Mouse (Mus musculus) neural tube, embryonic 11.5 days (tissue): ENCODE measurements at regions not wholly inside any gene's neighbourhood (a gene's known extent, or its start where the extent isn't known, plus 50 kb on each side); places are given as distances from the start of the nearest gene placed in this dataset.

Experiments
- ATAC-seq: fragments of 200-750 bp; cut with Nextera tagmentation; 2 replicates; pipeline ENCODE4 v1.8.0; 2017; ENCODE audit warnings: moderate number of reproducible peaks, mild to moderate bottlenecking, moderate TSS enrichment, moderate library complexity; ENCODE audit not compliant: insufficient read depth, low FRiP score, low TSS enrichment
- DNase-seq: peaks from one replicate; pipeline ENCODE4 v3.0.0-alpha.2; 2015; ENCODE audit warnings: low spot score
- H3K27ac ChIP-seq: fragments of 300-500 bp; sonication (generic); 2 replicates; pipeline ENCODE4 v1.5.1; 2014; ENCODE audit warnings: low read depth, mild to moderate bottlenecking, low read length
- H3K27me3 ChIP-seq: fragments of 300-500 bp; sonication (generic); 2 replicates; pipeline ENCODE4 v1.6.1; 2014; ENCODE audit warnings: mild to moderate bottlenecking, low read length, mixed read lengths; ENCODE audit not compliant: control insufficient read depth, insufficient read depth
- H3K36me3 ChIP-seq: fragments of 300-500 bp; sonication (generic); 2 replicates; pipeline ENCODE4 v1.6.1; 2014; ENCODE audit warnings: mild to moderate bottlenecking, low read length, moderate library complexity, mixed read lengths; ENCODE audit not compliant: control insufficient read depth, insufficient read depth
- H3K4me1 ChIP-seq: fragments of 300-500 bp; sonication (generic); 2 replicates; pipeline ENCODE4 v1.6.1; 2014; ENCODE audit warnings: low read length, mixed read lengths; ENCODE audit not compliant: control insufficient read depth, insufficient read depth
- H3K4me2 ChIP-seq: fragments of 300-500 bp; sonication (generic); 2 replicates; pipeline ENCODE4 v1.6.1; 2014; ENCODE audit warnings: low read depth, mild to moderate bottlenecking, moderate library complexity
- H3K4me3 ChIP-seq: fragments of 300-500 bp; sonication (generic); 2 replicates; pipeline ENCODE4 v1.5.1; 2014; ENCODE audit warnings: low read depth, low read length
- H3K9ac ChIP-seq: fragments of 300-500 bp; sonication (generic); 2 replicates; pipeline ENCODE4 v1.6.1; 2014; ENCODE audit warnings: mild to moderate bottlenecking, low read length
- H3K9me3 ChIP-seq: fragments of 300-500 bp; sonication (generic); 2 replicates; pipeline ENCODE4 v1.6.1; 2016; ENCODE audit warnings: low read length; ENCODE audit not compliant: control insufficient read depth
- WGBS: fragments of 180-500 bp; shearing (Covaris S2); extraction: QIAGEN DNeasy Blood & Tissue Kit; methylation state at CpG from one replicate; pipeline ENCODE4 v1.1.7; 2014; 5-methylcytosine and 5-hydroxymethylcytosine counted together

DNA sequence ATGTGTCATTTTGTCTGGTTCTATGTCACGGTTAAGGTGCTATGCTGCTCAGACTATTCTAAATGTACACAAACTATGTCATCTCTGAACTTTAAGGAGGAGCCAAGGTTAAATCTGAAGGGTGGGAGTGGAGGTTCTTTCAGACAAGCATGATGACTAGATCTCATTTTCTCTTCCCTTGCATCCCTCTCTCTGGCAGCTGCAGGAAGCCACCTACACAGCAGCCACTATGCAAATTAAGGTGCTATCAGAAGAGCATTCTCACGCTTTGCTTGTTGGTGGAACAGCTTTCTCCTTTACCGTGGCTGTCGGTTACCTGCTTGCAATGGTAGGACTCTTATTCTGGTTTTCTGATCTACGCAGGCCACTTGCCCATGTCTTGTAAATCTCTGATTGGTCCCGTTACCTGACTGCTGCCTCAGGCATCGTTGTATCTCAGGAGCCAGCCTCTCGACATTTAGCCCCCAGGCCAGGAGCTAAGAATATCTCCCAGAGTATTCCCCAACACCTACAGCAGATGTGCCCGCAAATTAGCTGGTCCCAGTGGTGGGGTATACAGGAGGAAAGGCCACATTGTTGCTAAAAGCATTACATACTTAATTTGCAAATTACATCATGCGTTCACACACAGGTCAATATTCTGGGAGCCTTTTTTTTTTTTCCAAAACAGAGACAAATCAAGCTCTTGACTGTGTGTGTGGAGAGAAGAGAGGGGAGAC is 192.6 kb downstream of the Emx2 start:
- no peak overlapping the region for H3K4me2 ChIP-seq
- no peak overlapping the region for H3K4me3 ChIP-seq
- no peak overlapping the region for H3K27ac ChIP-seq
- no peak for DNase-seq
- WGBS: 79% methylated on average over 10 of the region's 10 CpGs
- no peaks in the 10 kb centered on the region for H3K9me3 ChIP-seq
- no peak for ATAC-seq
- no peaks in the 10 kb centered on the region for H3K36me3 ChIP-seq
- H3K4me1 ChIP-seq: no peaks in the 10 kb centered on the region
- H3K27me3 ChIP-seq: no peaks in the 10 kb centered on the region
- H3K9ac ChIP-seq: no peak overlapping the region

DNA sequence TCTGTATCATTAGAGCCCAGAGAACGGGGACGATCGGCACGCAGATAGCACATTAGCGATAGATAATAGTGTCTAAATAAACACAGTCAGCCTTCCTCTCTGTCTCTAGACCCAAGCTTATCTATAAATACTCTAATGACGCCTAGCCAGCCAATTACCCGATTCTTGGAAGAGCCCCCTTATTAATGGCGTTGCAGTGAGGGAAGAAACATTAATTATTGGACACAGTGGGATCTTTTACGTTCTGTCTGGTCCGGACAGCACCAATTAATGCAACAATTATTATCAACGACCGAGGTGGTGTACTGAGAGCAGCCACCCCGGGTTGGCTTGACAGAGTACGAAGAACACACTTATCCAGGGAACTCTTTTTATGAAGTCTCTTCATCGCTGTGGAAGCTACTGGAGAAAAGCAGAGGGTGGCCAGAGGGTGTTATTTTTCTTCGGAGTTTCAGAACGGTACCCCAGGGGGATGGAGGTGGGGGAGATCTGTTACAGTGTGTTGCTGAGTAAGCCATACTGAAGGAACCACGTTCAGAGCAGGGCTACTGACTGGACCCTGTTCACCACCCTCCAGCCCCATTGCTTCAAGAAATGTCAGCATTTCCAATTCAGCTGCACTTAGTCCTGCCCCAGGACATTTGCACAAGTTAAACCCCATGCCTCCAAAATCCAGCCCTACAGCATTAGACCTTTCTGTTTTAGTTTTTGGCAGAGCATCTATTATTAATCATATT is 195.6 kb downstream of the Emx2 start:
- no peak overlapping the region for H3K27ac ChIP-seq
- 71% methylated on average over 18 of the region's 18 CpGs for WGBS
- H3K36me3 ChIP-seq: no peaks in the 10 kb centered on the region

DNA sequence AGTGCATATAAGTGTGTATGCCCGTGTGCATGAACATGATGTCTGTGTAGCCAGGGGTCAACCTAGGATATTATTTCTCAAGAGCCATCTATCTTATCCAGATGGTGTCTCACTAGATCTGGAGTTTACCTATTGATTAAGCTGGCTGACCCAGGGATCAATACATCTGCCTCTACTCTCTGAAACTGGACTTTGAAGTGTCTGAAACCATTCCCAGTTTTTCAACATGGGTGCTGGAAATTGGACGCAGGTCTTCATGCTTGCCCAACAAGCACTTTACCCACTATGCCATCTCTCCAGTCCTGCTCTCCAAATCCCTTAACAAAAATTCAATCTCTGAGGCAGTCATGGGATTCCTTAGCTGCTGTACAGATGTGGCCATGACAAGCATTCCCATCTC is 197.1 kb downstream of the Emx2 start:
- DNase-seq: no peak
- no peaks in the 10 kb centered on the region for H3K27me3 ChIP-seq
- ATAC-seq: no peak
- H3K9ac ChIP-seq: no peak overlapping the region
- H3K4me2 ChIP-seq: no peak overlapping the region
- no peaks in the 10 kb centered on the region for H3K9me3 ChIP-seq
- no peak overlapping the region for H3K4me3 ChIP-seq
- no peak overlapping the region for H3K27ac ChIP-seq
- no peaks in the 10 kb centered on the region for H3K36me3 ChIP-seq
- 94% methylated on average over 2 of the region's 2 CpGs for WGBS
- no peaks in the 10 kb centered on the region for H3K4me1 ChIP-seq

More for the DNA sequence above, 195.6 kb downstream of the Emx2 start:
- no peak overlapping the region for H3K9ac ChIP-seq
- no peaks in the 10 kb centered on the region for H3K9me3 ChIP-seq
- ATAC-seq (no peak), DNase-seq (no peak)
- H3K4me2 ChIP-seq: no peak overlapping the region
- no peaks in the 10 kb centered on the region for H3K4me1 ChIP-seq
- no peak overlapping the region for H3K4me3 ChIP-seq
- no peaks in the 10 kb centered on the region for H3K27me3 ChIP-seq

DNA sequence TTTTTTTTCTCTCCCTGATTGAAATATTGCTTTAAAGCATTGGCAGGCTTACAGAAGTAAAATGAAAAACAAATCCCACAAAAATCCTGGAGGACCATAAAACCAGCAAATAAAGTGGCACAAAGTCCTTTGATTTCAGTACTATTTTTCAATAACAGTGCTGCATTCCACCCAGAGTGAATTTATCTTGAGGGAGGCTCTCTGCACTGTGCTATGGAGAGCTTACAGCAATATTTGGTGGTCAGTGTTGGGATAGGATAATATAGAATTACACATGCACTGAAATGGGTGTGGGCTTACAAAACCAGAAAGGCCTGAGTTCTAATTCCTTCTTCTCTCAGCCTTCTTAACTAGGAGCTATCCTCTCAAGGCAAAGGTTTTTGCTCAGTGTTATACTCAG is 211.6 kb downstream of the Emx2 start:
- no peak overlapping the region for H3K9ac ChIP-seq
- no peaks in the 10 kb centered on the region for H3K9me3 ChIP-seq
- H3K27me3 ChIP-seq: no peaks in the 10 kb centered on the region
- H3K36me3 ChIP-seq: no peaks in the 10 kb centered on the region
- H3K27ac ChIP-seq: no peak overlapping the region
- no peaks in the 10 kb centered on the region for H3K4me1 ChIP-seq
- H3K4me2 ChIP-seq: no peak overlapping the region
- DNase-seq: no peak
- no peak for ATAC-seq
- H3K4me3 ChIP-seq: no peak overlapping the region

DNA sequence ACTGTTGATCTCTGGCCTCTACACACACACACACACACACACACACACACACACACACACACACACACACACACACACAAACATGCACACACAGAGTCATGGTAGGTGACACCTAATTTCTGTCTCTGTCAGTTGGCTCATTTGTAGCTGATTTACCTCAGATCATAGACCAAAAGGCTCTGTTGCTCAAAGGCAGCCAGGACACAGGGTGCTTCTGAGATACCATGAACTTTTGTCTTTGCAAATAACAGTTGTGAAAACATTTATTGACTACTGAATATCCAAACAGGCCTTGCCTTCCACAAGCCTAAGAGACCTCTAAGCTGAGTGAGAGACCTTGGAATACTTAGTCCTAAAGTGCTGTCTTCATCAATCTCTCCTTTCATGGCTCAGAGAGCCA is 215.4 kb downstream of the Emx2 start:
- no peak overlapping the region for H3K4me2 ChIP-seq
- H3K27ac ChIP-seq: no peak overlapping the region
- no peak overlapping the region for H3K9ac ChIP-seq
- H3K4me3 ChIP-seq: no peak overlapping the region
- DNase-seq: no peak
- no peak for ATAC-seq
- no peaks in the 10 kb centered on the region for H3K27me3 ChIP-seq
- no peaks in the 10 kb centered on the region for H3K9me3 ChIP-seq
- no peaks in the 10 kb centered on the region for H3K36me3 ChIP-seq
- no peaks in the 10 kb centered on the region for H3K4me1 ChIP-seq

DNA sequence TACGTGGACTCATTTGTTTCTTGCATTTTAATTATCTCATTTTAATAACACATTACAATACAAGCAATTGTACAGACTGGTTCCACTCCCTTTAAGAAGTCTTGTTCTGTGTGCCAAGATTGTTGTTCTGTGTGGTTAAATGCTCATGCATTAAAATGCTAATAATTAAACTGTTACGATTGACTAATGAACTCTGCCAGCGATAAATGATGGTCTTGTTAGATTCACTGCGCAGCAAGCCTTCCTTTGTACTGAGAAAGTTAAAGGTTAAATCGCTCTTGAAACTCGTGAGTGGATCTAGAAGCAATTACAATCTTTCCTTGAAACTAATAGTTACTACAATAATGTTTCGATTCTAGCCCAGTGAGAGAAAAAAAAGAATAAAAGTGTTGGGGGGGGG is 221.0 kb downstream of the Emx2 start:
- 80% methylated on average over 7 of the region's 7 CpGs for WGBS

DNA sequence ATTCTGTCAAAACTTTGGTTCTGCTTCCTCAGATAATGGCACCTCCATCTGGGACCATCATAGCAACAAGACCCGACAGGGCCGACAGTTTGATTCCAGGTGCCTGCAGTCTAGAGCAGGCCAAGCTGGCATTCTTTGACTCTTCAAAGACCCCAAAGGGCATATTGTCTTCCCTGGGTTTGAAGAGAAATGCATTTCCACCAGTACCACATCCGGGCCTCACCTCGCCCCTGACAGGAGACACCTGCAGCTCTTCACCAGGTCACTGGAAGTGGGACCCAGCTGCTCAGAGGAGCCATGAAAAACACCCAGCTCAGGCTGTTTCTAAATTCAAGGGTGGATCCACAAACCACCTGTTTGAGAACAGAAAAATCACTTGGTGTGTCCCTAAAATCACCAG is 222.2 kb downstream of the Emx2 start:
- Histone ChIP-seq H3K36me3 (no peaks in the 10 kb centered on the region), H3K9ac (no peak overlapping the region), H3K27ac (no peak overlapping the region), H3K4me2 (no peak overlapping the region), H3K9me3 (no peaks in the 10 kb centered on the region), H3K4me3 (no peak overlapping the region), H3K4me1 (no peaks in the 10 kb centered on the region), H3K27me3 (no peaks in the 10 kb centered on the region)
- ATAC-seq (no peak), DNase-seq (no peak)
- 95% methylated on average over 4 of the region's 4 CpGs for WGBS

More for the DNA sequence above, 221.0 kb downstream of the Emx2 start:
- Histone ChIP-seq H3K9me3 (no peaks in the 10 kb centered on the region), H3K4me1 (no peaks in the 10 kb centered on the region), H3K36me3 (no peaks in the 10 kb centered on the region), H3K27ac (no peak overlapping the region), H3K9ac (no peak overlapping the region), H3K27me3 (no peaks in the 10 kb centered on the region), H3K4me3 (no peak overlapping the region), H3K4me2 (no peak overlapping the region)
- ATAC-seq: no peak
- no peak for DNase-seq

DNA sequence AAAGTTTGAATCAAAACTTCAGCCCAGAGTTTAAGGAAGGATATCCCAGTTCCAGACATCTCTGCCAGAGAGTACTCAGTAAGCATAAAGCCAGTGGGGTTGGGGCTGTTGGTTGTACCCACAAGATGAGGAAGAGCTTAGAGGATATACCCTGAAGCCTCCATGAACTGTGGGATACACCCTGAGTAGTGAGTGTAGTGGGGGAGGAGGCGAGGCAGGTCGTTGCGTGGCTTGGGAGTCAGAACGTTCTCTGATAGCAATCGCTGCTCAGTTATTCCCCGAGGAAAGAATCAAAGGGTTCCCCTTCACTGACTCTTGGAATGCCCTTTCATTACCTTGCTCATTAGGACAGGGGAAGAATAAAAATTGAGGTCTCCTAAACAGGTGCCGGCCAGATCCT is 226.1 kb downstream of the Emx2 start:
- Histone ChIP-seq H3K36me3 (no peaks in the 10 kb centered on the region), H3K9me3 (no peaks in the 10 kb centered on the region), H3K27ac (no peak overlapping the region), H3K4me1 (no peaks in the 10 kb centered on the region), H3K9ac (no peak overlapping the region), H3K4me3 (no peak overlapping the region), H3K4me2 (no peak overlapping the region), H3K27me3 (no peaks in the 10 kb centered on the region)
- no peak for DNase-seq
- WGBS: 85% methylated on average over 7 of the region's 7 CpGs
- no peak for ATAC-seq
